Mouse (Mus musculus) skeletal muscle tissue, adult 2 months (tissue): Measurements from ENCODE around the gene Ntm.

Source experiments
- DNase-seq: peaks from one replicate; pipeline ENCODE4 v3.0.0-alpha.2; 2012; ENCODE audit warnings: low read depth, low spot score

The Ntm gene

GRCm38 (mm10) chr9:29884062-29884461, 78.9 kb downstream of the Ntm start:
- no peak for DNase-seq

DNA sequence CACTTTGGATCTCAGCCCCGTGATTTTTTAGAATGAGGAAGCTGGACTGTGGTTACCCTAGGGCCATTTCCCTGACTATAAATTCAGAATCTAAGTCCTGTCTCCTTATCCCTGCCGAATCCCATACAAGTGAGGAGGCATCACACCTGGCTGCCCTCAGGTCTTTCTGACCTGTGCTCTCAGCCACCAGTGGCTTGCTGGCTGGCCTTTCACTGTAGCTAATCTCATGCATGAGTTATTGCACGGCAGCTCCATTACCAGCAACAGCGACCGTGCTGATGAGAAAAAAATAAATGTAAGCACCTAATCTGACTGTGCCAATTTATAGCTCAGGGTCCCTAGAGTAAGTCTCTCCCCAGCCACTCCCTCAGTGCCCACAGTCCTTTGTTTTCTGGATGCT, 81.3 kb downstream of the Ntm start:
- DNase-seq = no peak

GRCm38 (mm10) chr9:29877583-29877982, 85.4 kb downstream of the Ntm start:
- DNase-seq = no peak

GRCm38 (mm10) chr9:29867746-29868145, 95.2 kb downstream of the Ntm start:
- DNase-seq = no peak

- DNase-seq = no peak
Measured at GRCm38 (mm10) chr9:29866824-29867223, 96.1 kb downstream of the Ntm start.

DNA sequence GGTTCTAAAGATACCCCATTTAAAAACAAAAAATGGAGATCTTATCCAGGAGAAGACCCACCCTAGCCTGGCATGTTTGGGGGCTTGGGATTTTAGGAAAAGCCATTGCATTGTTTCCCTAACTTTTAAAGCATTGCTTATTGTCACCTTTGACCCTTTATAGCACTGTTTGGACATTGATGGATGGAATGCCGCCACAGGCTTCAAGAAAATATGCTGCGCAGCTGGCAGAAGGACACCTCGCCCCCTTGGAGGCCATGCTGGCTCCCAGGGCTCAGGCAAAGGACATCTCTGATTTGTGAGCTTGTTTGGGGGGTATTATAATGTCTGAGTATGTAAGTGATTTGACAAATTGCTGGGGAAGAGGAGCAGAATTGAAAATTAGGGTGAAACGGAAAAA, 96.8 kb downstream of the Ntm start:
- no peak for DNase-seq

GRCm38 (mm10) chr9:29865502-29865901, 97.4 kb downstream of the Ntm start:
- DNase-seq = no peak

- DNase-seq = no peak
Measured at GRCm38 (mm10) chr9:29864886-29865285, 98.1 kb downstream of the Ntm start.

GRCm38 (mm10) chr9:29862408-29862807, 100.5 kb downstream of the Ntm start:
- DNase-seq = no peak

- DNase-seq = no peak
Measured at GRCm38 (mm10) chr9:29859256-29860048, 103.5 kb downstream of the Ntm start.

DNA sequence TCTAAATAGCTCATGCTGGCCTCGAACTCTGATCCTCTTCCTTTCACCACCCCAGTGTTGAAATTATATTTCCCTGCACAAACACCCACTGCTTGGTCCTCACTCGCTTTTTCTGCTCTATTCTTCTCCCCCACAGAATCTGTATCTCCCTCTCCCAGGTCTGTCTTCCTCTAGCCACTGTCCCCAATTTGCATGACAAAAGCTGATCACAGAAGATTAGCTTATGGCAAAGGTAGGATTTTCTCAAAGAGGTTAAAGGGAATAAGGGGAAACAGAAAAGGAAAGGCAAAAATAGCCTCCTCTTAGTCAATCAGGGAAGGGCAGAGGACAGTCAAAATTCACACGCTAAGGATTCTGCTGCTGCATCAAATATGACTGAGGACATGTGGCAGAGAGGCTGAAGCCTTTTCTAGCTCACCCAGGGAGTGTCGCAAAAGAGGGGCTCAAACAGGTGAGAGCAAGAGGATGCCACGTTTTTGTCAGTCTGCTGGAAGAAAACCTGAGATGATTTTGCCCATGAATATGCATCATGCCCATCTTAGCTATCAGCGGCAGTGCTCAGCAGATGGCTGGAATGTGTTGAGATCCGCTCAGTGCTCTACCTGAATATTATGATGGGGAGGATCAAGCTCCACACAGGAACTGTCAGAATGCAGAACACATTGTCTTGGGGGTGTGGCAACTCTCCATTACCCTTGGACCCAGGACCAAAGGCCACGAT, 114.0 kb downstream of the Ntm start:
- no peak for DNase-seq

DNA sequence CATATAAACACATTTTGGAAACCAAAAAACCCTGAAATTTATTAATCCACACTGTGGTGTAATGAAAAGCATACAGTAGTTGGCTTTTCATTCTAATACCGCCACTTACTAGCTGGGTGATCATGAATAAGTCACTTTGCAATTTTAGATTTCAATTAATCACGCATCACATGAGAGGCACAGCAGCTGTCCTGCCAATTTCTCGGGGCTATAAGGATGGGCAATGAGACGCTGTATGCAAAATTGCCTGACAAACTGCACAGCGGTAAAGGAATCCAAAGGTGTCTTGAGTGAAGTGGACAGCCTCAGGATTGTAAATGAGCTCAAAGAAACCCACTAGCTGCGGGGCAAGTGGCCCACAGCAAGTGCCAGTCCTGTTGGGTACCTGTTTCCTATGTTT, 125.6 kb downstream of the Ntm start:
- no peak for DNase-seq

DNA sequence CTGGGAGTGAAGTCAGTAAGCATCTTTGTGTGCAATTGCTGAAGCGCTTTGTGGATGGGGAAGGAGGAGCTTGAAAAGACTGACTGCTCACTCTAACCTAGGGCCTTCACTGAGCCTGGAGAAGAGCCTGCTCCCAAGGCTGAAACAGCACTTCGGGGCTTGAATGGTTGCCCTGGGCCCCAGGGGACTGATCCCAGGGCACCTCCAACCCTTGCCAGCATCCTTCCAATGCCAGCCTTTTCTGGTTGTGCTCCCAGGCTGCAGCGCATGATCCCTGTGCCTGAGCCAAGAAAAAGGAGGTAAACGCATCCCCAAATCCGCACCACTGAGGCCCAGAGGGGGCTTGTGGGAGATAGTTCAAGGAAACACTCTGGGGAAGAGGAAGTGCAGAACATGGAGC, 128.0 kb downstream of the Ntm start:
- no peak for DNase-seq

GRCm38 (mm10) chr9:29833781-29834180, 129.2 kb downstream of the Ntm start:
- no peak for DNase-seq

- DNase-seq = no peak
Measured at GRCm38 (mm10) chr9:29827240-29827660, 135.7 kb downstream of the Ntm start.

- DNase-seq = no peak
Measured at GRCm38 (mm10) chr9:29825236-29825635, 137.7 kb downstream of the Ntm start.

DNA sequence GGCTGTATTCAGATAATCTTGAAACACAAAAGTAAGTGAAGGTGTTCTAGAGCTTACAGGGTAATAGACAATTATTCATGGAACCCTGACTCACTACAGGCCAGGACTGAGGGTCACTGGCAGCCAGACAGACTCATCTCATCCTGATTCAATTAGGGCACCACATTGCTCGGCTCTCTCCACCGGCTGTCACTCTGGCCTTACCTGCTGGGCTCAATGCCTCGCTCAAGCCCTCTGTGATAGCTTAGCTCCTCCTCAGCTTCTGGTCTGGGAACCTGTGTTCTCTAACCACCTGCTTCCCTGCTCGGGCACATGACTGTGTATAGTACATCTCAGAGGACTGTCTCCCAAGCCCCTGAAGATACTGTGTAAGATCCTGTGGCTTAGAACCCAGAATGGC, 139.2 kb downstream of the Ntm start:
- no peak for DNase-seq

GRCm38 (mm10) chr9:29812685-29813084, 150.3 kb downstream of the Ntm start:
- DNase-seq = no peak

DNA sequence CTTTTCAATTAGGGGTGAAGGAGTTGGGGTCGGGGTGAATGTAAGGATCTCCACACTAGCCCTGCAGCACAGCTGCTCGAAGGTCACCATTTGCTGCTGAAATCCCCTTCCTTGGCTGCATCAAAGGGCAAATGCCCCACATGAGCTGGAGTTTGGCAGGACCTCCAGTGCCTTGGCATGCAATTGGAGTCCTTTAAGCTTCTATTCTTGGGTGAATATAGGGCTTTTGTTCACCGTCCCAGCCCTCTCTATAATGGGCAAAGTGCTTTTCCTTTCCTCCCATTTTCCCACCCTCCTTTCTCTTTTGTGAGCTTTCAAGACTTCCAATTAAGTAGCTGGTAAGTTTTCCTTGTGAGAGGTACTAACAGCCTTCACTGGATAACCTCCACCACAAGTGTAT, 156.2 kb downstream of the Ntm start:
- DNase-seq = no peak

DNA sequence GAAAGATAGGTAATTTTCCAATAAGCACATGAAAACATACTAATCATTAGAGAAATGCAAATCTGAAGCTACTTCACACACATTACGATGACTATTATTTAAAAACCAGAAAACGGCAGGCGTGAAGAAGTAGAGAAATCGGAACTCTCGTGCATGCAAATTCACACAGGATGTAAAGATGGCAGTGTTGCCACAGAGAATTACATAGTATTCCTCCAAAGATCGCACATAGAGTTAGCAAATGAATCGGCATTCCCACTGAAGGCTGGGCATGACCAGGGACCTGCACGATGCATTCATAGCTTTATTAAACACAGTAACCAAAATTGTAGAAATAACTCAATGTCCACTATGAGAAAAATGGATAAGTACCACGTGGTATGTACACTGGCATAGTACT, 158.5 kb downstream of the Ntm start:
- no peak for DNase-seq

- no peak for DNase-seq
Measured at GRCm38 (mm10) chr9:29803738-29804285, 159.1 kb downstream of the Ntm start.

DNA sequence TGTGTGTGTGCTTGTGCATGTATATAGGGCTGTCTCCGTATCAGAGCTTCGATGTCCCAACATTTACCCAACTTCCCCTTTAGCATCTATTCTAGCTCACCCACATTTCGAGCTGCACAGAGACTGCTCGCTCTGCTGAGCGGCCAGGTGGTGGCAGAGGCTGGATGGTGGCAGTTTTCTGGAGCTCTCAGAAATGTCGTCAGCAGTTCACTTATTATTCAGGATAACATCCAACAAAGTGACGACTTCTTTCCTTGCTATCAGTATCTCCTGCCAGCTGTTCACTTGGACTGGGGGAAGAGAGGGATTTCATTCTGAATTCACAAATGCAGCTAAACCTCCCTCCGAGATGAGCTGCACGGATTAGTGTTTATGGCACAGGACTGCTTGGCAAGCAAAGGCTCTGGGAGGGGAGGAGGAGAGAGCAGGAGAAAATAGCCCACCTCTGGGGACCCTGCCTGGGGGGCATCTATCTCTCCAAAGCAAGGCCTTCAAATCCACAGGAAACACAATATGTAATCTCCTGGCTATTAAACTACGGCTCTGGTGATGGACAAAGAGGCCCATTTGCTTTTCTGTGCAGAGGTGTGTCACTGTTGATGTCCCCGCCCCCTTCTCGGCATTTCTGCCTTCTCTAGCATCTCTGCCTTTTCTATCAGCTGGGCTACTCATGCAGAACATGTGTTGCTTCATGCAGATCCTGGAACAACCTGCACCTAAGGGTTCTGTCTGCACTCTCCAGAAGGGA, 159.8 kb downstream of the Ntm start:
- DNase-seq = no peak
